Mouse (Mus musculus) hindbrain, embryonic 11.5 days (tissue): ENCODE data around the gene Sdk2. TPM values are rescaled to one million over a fixed set of nuclear protein-coding genes. Genes with fewer than 3 reads are reported as not detected.

Experiments
- ATAC-seq: fragments of 200-750 bp; cut with Nextera tagmentation; 2 replicates; pipeline ENCODE4 v1.8.0; 2017; ENCODE audit warnings: mild to moderate bottlenecking, moderate TSS enrichment, moderate library complexity; ENCODE audit not compliant: low FRiP score
- DNase-seq: peaks from one replicate; pipeline ENCODE4 v3.0.0-alpha.2; 2015; ENCODE audit warnings: low spot score
- H3K27ac ChIP-seq: fragments of 300-500 bp; sonication (generic); 2 replicates; pipeline ENCODE4 v1.5.1; 2014; ENCODE audit warnings: mild to moderate bottlenecking, low read depth, low read length
- H3K27me3 ChIP-seq: fragments of 300-500 bp; sonication (generic); 2 replicates; pipeline ENCODE4 v1.6.1; 2014; ENCODE audit warnings: mild to moderate bottlenecking, low read length, moderate library complexity, mixed read lengths; ENCODE audit not compliant: control insufficient read depth, insufficient read depth
- H3K36me3 ChIP-seq: fragments of 300-500 bp; sonication (generic); 2 replicates; pipeline ENCODE4 v1.6.1; 2014; ENCODE audit warnings: mild to moderate bottlenecking, low read length, moderate library complexity, mixed read lengths; ENCODE audit not compliant: control insufficient read depth, insufficient read depth
- H3K4me1 ChIP-seq: fragments of 300-500 bp; sonication (generic); replicated peaks from 2 replicates; pipeline ENCODE4 v1.6.1; 2014; ENCODE audit warnings: low read length, mixed read lengths; ENCODE audit not compliant: control insufficient read depth, insufficient read depth
- H3K4me2 ChIP-seq: fragments of 300-500 bp; sonication (generic); replicated peaks from 2 replicates; pipeline ENCODE4 v1.6.1; 2014; ENCODE audit warnings: mild to moderate bottlenecking, low read depth, low read length
- H3K4me3 ChIP-seq: fragments of 300-500 bp; sonication (generic); 2 replicates; pipeline ENCODE4 v1.5.1; 2014; ENCODE audit warnings: low read depth, low read length
- H3K9ac ChIP-seq: fragments of 300-500 bp; sonication (generic); 2 replicates; pipeline ENCODE4 v1.6.1; 2014; ENCODE audit warnings: low read depth, low read length
- H3K9me3 ChIP-seq: fragments of 300-500 bp; sonication (generic); 2 replicates; pipeline ENCODE4 v1.6.1; 2016; ENCODE audit warnings: low read length; ENCODE audit not compliant: control insufficient read depth
- WGBS: fragments of 180-500 bp; shearing (Covaris S2); extraction: QIAGEN DNeasy Blood & Tissue Kit; methylation state at CpG from one replicate; pipeline ENCODE4 v1.1.7; 2014; 5-methylcytosine and 5-hydroxymethylcytosine counted together
- polyA plus RNA-seq: library from polyadenylated mRNA; unstranded; fragments of >200 nt; fragmentation: Nextera tagmentation; extraction: Ambion mirVana; gene quantifications from 2 replicates; pipeline ENCODE4 v1.2.1, GENCODE M21; 2014

Gene Sdk2
- polyA plus RNA-seq, 1 experiment from 2014 or later: 4.2 TPM

DNA sequence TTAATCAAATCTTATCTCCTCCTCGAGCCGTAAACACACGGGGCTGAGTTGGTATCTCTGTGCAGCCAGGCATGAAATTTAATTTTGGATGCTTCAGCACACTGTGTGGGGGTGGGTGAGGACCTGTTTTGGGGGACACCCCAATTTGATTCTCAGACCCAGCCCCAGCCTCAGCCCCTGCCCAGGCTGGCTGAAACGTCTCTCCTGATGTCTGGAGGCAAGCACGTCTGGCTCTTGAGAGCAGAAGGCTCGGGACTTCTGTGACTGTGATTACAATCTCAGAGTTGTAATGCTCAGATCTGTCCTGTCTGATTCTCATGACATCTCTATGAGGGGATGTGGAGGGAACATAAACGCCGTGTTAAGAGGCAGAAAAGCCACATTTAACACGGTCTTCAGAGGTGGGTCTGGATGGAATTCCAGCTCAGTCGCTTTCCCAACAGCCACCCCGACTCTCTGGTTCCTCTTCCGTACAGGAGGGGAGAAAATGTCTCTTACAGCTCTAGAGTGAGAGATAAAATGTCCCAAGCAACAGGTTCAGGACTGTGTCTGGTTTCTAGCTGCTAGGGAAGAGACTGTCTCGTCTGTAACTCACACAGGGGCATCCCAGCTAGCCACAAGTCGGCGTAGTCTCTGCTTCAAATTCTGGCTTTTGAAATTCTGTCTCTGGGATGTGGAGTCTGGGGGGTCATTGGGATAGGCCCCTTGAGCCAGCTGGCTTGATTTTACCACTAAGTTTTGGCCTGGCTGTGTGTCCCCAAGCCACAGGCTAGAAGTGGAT is 50.5 kb downstream of the Sdk2 start:
- peak; percentile 57 for DNase-seq
- peak overlapping the region; percentile 64 for H3K27ac ChIP-seq
- 0 out of 2 replicates have a peak, but pooled peaks cover 2% of the 10 kb centered on the region for H3K27me3 ChIP-seq
- H3K9me3 ChIP-seq: no peaks in the 10 kb centered on the region
- H3K9ac ChIP-seq: no peak overlapping the region
- no peaks in the 10 kb centered on the region for H3K36me3 ChIP-seq
- peaks cover 20% of the 10 kb centered on the region for H3K4me1 ChIP-seq
- no peak overlapping the region for H3K4me3 ChIP-seq
- ATAC-seq: peak; percentile 25; the same call in 1 of the 2 replicates
- 30% methylated on average over 15 of the region's 15 CpGs for WGBS
- H3K4me2 ChIP-seq: no peak overlapping the region

DNA sequence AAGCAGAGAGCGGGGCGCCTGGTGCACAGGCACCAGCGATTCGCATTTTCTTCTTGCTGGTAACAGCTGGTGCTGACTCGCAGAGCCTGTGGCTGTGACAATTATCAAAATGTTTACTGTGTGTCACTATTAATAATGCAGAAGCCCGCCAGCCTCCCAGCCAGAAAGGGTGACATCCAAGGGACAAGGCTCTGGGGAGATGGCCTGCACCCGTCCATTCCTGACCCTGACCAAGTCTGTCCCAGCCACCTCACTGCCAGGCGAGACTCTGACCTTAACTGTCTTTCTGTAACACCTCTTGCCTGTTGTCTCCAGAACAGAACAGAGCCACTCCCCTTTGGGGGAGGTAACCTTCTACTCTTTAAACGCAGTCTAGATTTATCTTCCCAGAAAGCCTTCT is 55.3 kb downstream of the Sdk2 start:
- H3K27ac ChIP-seq: no peak overlapping the region
- H3K9ac ChIP-seq: no peak overlapping the region
- H3K4me1 ChIP-seq: peaks cover 11% of the 10 kb centered on the region
- DNase-seq (peak; percentile 24), ATAC-seq (0 out of 2 replicates have a peak, but pooled peaks have one; percentile 31)
- 0 out of 2 replicates have a peak, but pooled peaks cover 2% of the 10 kb centered on the region for H3K27me3 ChIP-seq
- WGBS: 60% methylated on average over 9 of the region's 9 CpGs
- H3K4me3 ChIP-seq: no peak overlapping the region
- no peaks in the 10 kb centered on the region for H3K9me3 ChIP-seq
- no peak overlapping the region for H3K4me2 ChIP-seq
- H3K36me3 ChIP-seq: no peaks in the 10 kb centered on the region

DNA sequence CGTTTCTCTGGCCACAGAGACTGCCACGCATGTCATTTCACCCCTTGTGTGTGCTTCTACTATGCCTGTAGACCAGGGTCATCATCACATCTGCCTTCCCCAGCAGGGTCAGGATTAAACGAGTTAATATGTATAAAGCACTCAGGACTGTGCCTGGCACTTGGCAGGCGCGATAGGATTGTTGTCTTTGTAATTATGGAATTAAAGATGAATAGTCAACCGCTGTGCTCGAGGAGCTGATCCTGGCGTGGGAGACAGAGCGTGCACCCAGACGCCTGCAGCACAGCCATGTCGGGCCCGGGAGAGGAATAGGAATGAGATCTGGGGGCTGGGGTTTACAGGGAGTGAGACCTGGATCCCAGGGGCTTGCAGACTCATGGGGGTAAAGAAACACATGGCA is 61.0 kb downstream of the Sdk2 start:
- Histone ChIP-seq H3K9ac (no peak overlapping the region), H3K4me2 (no peak overlapping the region), H3K9me3 (no peaks in the 10 kb centered on the region), H3K27ac (no peak overlapping the region), H3K27me3 (no peaks in the 10 kb centered on the region), H3K4me3 (no peak overlapping the region), H3K36me3 (no peaks in the 10 kb centered on the region), H3K4me1 (peaks cover 3% of the 10 kb centered on the region; the same call in 1 of the 2 replicates)
- WGBS: 41% methylated on average over 12 of the region's 12 CpGs
- ATAC-seq (no peak), DNase-seq (no peak)

DNA sequence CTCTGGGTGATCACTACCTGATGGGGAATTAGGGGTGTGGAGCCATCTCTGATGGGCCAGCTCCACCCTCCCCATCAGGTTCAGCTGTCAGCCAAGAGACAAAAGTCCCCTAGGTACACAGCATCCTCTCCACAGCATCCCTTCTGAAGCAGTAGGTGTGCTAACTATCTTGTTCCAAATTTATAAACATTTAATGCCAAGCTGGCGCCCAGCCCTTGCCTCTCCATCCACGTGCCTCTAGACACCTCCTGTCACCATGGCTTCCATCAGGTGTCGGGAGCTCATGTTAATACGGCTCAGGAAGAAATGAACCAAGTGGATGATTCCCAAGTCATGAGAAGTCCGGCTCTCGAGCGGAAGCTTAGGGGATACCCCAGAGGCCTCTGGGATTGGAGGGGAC is 62.2 kb downstream of the Sdk2 start:
- H3K9me3 ChIP-seq: no peaks in the 10 kb centered on the region
- WGBS: 94% methylated on average over 7 of the region's 7 CpGs
- ATAC-seq (no peak), DNase-seq (no peak)
- H3K27ac ChIP-seq: no peak overlapping the region
- no peaks in the 10 kb centered on the region for H3K36me3 ChIP-seq
- H3K27me3 ChIP-seq: no peaks in the 10 kb centered on the region
- no peak overlapping the region for H3K4me2 ChIP-seq
- H3K4me1 ChIP-seq: peaks cover 3% of the 10 kb centered on the region; the same call in 1 of the 2 replicates
- no peak overlapping the region for H3K9ac ChIP-seq
- H3K4me3 ChIP-seq: no peak overlapping the region

DNA sequence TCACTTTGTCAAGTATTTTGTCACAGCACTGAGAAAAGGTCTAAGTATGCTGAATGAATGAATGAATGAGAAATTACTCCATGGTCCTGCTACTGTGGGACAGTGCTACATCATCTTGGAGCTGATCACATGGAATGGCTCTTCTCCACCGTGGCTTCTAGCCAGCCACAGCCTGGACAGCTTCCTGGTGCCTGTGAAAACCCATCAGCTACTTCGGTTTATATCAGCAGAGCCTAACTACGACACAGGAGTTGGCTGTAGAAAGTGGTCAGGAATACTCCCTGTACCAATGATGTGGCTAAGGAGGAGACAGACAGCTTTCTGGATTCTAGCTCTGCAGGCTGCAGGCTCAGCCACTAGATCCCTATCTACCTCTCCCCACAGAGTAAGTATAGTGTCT is 63.7 kb downstream of the Sdk2 start:
- H3K27me3 ChIP-seq: no peaks in the 10 kb centered on the region
- no peaks in the 10 kb centered on the region for H3K9me3 ChIP-seq
- no peak overlapping the region for H3K4me2 ChIP-seq
- H3K36me3 ChIP-seq: no peaks in the 10 kb centered on the region
- H3K4me1 ChIP-seq: peaks cover 3% of the 10 kb centered on the region; the same call in 1 of the 2 replicates
- no peak overlapping the region for H3K9ac ChIP-seq
- no peak for ATAC-seq
- DNase-seq: no peak
- 84% methylated on average over 3 of the region's 3 CpGs for WGBS
- no peak overlapping the region for H3K27ac ChIP-seq
- no peak overlapping the region for H3K4me3 ChIP-seq

DNA sequence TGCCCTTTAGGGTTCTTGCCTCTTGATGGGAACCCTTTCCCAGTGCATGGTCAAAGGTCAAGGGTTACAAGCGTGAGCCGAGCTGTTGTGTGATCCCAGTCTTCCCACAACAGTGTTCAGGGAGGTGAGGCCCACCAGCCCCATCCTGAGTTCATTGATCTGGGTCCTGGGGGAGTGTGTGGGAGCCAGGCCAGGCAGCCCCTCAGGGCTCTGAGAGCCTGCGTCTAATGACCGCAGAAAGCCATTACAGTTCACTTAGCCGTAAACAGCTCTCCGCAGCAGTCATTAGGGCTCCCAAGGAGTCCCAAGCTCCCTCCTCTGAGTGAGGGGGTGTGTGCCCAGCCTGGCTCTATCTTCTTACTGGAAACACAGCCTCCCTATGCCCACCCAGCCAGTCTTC is 66.8 kb downstream of the Sdk2 start:
- Histone ChIP-seq H3K36me3 (no peaks in the 10 kb centered on the region), H3K4me3 (no peak overlapping the region), H3K27me3 (no peaks in the 10 kb centered on the region), H3K4me2 (no peak overlapping the region), H3K4me1 (no peaks in the 10 kb centered on the region), H3K9me3 (no peaks in the 10 kb centered on the region), H3K9ac (no peak overlapping the region), H3K27ac (peak overlapping the region; percentile 24; the same call in 1 of the 2 replicates)
- WGBS: 61% methylated on average over 6 of the region's 6 CpGs
- no peak for ATAC-seq
- DNase-seq: no peak

DNA sequence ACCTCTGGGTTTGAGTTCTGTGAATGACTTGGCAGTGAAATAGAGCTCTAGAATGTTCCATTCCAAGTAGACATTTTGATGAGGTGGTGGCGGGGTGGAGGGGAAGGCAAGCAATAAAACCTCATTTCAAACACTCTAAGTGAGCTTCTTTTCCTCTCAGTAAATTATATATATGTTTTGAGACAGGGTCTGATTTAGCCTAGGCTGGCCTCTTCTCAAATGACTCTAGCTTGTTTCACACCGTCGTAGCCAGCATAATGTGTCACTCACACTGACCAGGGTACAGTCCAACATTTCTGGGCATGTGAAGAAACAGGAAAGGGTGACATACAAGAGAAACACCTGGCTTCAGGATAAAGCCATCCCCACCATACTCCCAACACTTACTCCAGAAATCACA is 68.1 kb downstream of the Sdk2 start:
- no peak overlapping the region for H3K4me2 ChIP-seq
- H3K9me3 ChIP-seq: no peaks in the 10 kb centered on the region
- 92% methylated on average over 3 of the region's 3 CpGs for WGBS
- no peak overlapping the region for H3K9ac ChIP-seq
- no peak overlapping the region for H3K4me3 ChIP-seq
- ATAC-seq: no peak
- no peak overlapping the region for H3K27ac ChIP-seq
- H3K27me3 ChIP-seq: no peaks in the 10 kb centered on the region
- no peaks in the 10 kb centered on the region for H3K4me1 ChIP-seq
- DNase-seq: no peak
- H3K36me3 ChIP-seq: no peaks in the 10 kb centered on the region

DNA sequence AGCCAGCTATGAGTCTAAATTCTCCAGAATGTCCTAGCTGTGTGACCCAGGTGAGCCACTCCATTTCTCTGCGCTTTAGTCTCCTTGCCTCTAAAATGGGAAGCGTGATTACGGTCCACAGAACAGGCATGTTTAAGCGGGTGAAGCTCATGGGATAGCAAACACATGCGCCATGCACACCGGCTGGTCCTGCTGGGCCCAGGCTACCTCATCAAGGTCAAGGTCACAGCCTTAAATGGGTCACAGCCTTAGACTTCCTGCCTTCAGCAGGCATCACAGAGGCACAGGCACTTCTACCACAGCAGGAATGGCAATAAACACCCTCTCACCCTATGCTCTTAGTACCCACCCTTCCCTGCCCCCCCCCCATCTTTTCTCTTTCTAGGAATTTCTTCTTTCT is 72.9 kb downstream of the Sdk2 start:
- Histone ChIP-seq H3K4me1 (no peaks in the 10 kb centered on the region; the same call in 1 of the 2 replicates), H3K4me3 (no peak overlapping the region), H3K27me3 (no peaks in the 10 kb centered on the region), H3K9ac (no peak overlapping the region), H3K27ac (no peak overlapping the region), H3K9me3 (no peaks in the 10 kb centered on the region), H3K4me2 (no peak overlapping the region), H3K36me3 (no peaks in the 10 kb centered on the region)
- WGBS: 93% methylated on average over 6 of the region's 6 CpGs
- no peak for DNase-seq
- no peak for ATAC-seq

DNA sequence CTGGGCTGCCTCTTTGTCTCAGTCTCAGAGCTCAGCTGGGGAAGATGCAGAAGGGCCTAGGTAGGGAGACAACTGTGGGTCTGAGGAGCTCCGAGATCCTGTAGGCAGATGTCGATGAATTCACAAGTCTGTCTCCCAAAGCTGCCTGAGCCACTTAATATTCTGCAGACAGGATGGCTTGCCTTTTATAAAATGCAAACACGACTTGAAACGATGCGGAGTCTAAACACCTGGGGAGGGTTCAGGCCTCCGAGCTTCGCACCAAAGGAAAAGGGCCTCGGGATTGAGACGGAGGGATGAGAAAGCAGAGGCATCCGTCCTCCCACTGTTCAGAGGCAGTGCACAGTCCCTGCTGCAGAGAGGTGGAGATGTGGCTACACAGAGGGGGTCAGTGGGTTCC is 74.0 kb downstream of the Sdk2 start:
- no peak overlapping the region for H3K9ac ChIP-seq
- DNase-seq (no peak), ATAC-seq (no peak)
- no peaks in the 10 kb centered on the region for H3K9me3 ChIP-seq
- no peaks in the 10 kb centered on the region; the same call in 1 of the 2 replicates for H3K4me1 ChIP-seq
- 70% methylated on average over 10 of the region's 10 CpGs for WGBS
- no peaks in the 10 kb centered on the region for H3K27me3 ChIP-seq
- no peak overlapping the region for H3K4me2 ChIP-seq
- H3K4me3 ChIP-seq: no peak overlapping the region
- H3K27ac ChIP-seq: no peak overlapping the region
- no peaks in the 10 kb centered on the region for H3K36me3 ChIP-seq
